Comparison of ENCODE assay signal across 18 mouse cellular contexts in the genomic region with DNA sequence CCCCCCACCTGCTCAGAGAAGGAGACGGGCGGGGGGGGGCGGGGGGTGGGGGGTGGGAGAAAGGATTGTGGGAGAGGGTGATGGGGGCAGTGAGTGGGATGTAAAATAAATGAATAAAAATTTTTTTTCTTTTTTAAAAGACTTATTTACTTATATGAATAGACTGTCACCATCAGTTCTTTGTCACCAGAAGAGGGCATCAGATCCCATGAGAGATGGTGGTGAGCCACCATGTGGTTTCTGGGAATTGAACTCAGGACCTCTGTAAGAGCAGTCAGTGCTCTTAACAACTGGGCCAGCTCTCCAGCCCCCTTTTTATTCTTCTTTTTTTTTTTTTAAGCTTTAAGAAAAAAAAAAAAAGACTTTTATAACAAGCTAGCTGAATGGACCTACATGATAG. TPM values are rescaled to one million over a fixed set of nuclear protein-coding genes. Genes with fewer than 3 reads are reported as not detected.
DNase-seq lines count a peak whose midpoint lies in the region; ATAC-seq and TF ChIP-seq lines count a peak whose summit lies in the region.
"Had no signal": no experiment of that assay in that cellular context is flagged by ENCODE, and none has a peak within 500 bp of the region (broad histone marks: within the 10 kb centered on the region; RNA-seq: fewer than 3 reads in every experiment).

No protein-coding gene starts in this region.

- H3K4me2 ChIP-seq in forebrain, postnatal 0 days (ENCODE audit: low read depth), result no peak overlapping the region
- H3K4me2 ChIP-seq in forebrain, embryonic 14.5 days (ENCODE audit: low read length), result no peak overlapping the region
- H3K4me2 ChIP-seq in liver, embryonic 13.5 days, result peak overlapping the region; percentile 30
- no peak overlapping the region; the same call in 1 of the 2 replicates for H3K4me2 ChIP-seq in liver, embryonic 11.5 days
- H3K4me2 ChIP-seq in liver, postnatal 0 days (ENCODE audit: low read depth, low read length), result no peak overlapping the region
- H3K4me2 ChIP-seq: embryonic facial prominence, embryonic 15.5 days; forebrain, embryonic 12.5 days; hindbrain, embryonic 14.5 days; limb, embryonic 12.5 days had no signal

- no peak overlapping the region for H3K27ac ChIP-seq in forebrain, postnatal 0 days (ENCODE audit: low read depth, low read length)
- H3K27ac ChIP-seq in forebrain, embryonic 14.5 days (ENCODE audit: low read depth, low read length), result no peak overlapping the region
- H3K27ac ChIP-seq in liver, embryonic 13.5 days, result peak overlapping the region; percentile 83
- H3K27ac ChIP-seq in liver, embryonic 11.5 days (ENCODE audit: low read depth, low read length), result no peak overlapping the region
- peak overlapping the region; percentile 55; the same call in 1 of the 2 replicates for H3K27ac ChIP-seq in liver, postnatal 0 days (ENCODE audit: low read depth)
- H3K27ac ChIP-seq: embryonic facial prominence, embryonic 15.5 days; forebrain, embryonic 12.5 days; hindbrain, embryonic 14.5 days; limb, embryonic 12.5 days; midbrain, embryonic 10.5 days had no signal

- no peaks in the 10 kb centered on the region for H3K36me3 ChIP-seq in forebrain, postnatal 0 days (ENCODE audit: insufficient read depth)
- peaks cover 8% of the 10 kb centered on the region for H3K36me3 ChIP-seq in forebrain, embryonic 14.5 days (ENCODE audit: control insufficient read depth, insufficient read depth, low read length)
- H3K36me3 ChIP-seq in liver, embryonic 13.5 days, result peaks cover 61% of the 10 kb centered on the region
- peaks cover 21% of the 10 kb centered on the region for H3K36me3 ChIP-seq in liver, embryonic 11.5 days (ENCODE audit: control insufficient read depth, insufficient read depth, low read length)
- H3K36me3 ChIP-seq in liver, postnatal 0 days (replicated peaks; ENCODE audit: insufficient read depth, low read length), result peaks cover 33% of the 10 kb centered on the region

- 87% methylated on average over 3 of the region's 3 CpGs for WGBS in forebrain, postnatal 0 days
- WGBS in forebrain, embryonic 14.5 days, result 72% methylated on average over 3 of the region's 3 CpGs
- 31% methylated on average over 2 of the region's 3 CpGs for WGBS in liver, embryonic 13.5 days (ENCODE audit: insufficient replicate concordance)
- WGBS in liver, embryonic 11.5 days, result 37% methylated on average over 3 of the region's 3 CpGs
- WGBS in liver, postnatal 0 days (ENCODE audit: insufficient replicate concordance), result 51% methylated on average over 3 of the region's 3 CpGs

- H3K9ac ChIP-seq in forebrain, postnatal 0 days, result no peak overlapping the region
- no peak overlapping the region for H3K9ac ChIP-seq in forebrain, embryonic 14.5 days (ENCODE audit: low read length)
- H3K9ac ChIP-seq in liver, embryonic 13.5 days, result peak overlapping the region; percentile 44; the same call in 1 of the 2 replicates
- no peak overlapping the region for H3K9ac ChIP-seq in liver, embryonic 11.5 days (ENCODE audit: low read depth, low read length)
- H3K9ac ChIP-seq in liver, postnatal 0 days (replicated peaks), result no peak overlapping the region
- H3K9ac ChIP-seq: embryonic facial prominence, embryonic 15.5 days; forebrain, embryonic 12.5 days; hindbrain, embryonic 14.5 days; limb, embryonic 12.5 days had no signal

- H3K4me3 ChIP-seq in forebrain, postnatal 0 days (ENCODE audit: low read depth, low read length), result no peak overlapping the region
- no peak overlapping the region for H3K4me3 ChIP-seq in forebrain, embryonic 14.5 days (ENCODE audit: low read depth, low read length)
- H3K4me3 ChIP-seq in liver, embryonic 13.5 days (replicated peaks), result no peak overlapping the region
- H3K4me3 ChIP-seq in liver, embryonic 11.5 days (ENCODE audit: low read depth, low read length), result no peak overlapping the region
- no peak overlapping the region for H3K4me3 ChIP-seq in liver, postnatal 0 days (ENCODE audit: low read depth, low read length)
- H3K4me3 ChIP-seq: embryonic facial prominence, embryonic 15.5 days; forebrain, embryonic 12.5 days; limb, embryonic 12.5 days; midbrain, embryonic 10.5 days had no signal

- DNase-seq in forebrain, postnatal 0 days, result no peak
- no peak for DNase-seq in forebrain, embryonic 14.5 days (ENCODE audit: low spot score)
- no peak for DNase-seq in liver, embryonic 13.5 days
- DNase-seq in liver, embryonic 11.5 days (ENCODE audit: low spot score), result no peak
- DNase-seq in CD4-positive helper T cell, adult 2 months (ENCODE audit: low read depth, low spot score), result peak; percentile 59
- DNase-seq in liver, postnatal 0 days, result no peak
- no peak for DNase-seq in layer of hippocampus, postnatal 36 days
- no peak for DNase-seq in cerebellum, adult 9-11 months
- DNase-seq: cerebellum, adult 9-10 months; heart, adult 18-20 months; heart, postnatal 14 days; kidney, adult 8-10 months; lung, postnatal 14 days had no signal

- no peak for ATAC-seq in forebrain, postnatal 0 days
- ATAC-seq in forebrain, embryonic 14.5 days, result no peak
- ATAC-seq in liver, embryonic 13.5 days (ENCODE audit: low read depth), result no peak
- no peak for ATAC-seq in liver, embryonic 11.5 days (replicated peaks; ENCODE audit: low FRiP score)
- ATAC-seq in liver, postnatal 0 days, result no peak

- peak; percentile 2; the same call in 1 of the 2 replicates for TF ChIP-seq CTCF in forebrain, postnatal 0 days (IDR thresholded peaks at IDR 0.05; ENCODE audit: low read depth)
- peak; percentile 41 for TF ChIP-seq CTCF in liver, postnatal 0 days (IDR thresholded peaks at IDR 0.05; ENCODE audit: low read depth)

- H3K4me1 ChIP-seq in forebrain, postnatal 0 days (ENCODE audit: insufficient read depth), result peaks cover 6% of the 10 kb centered on the region; the same call in 1 of the 2 replicates
- peaks cover 3% of the 10 kb centered on the region for H3K4me1 ChIP-seq in forebrain, embryonic 14.5 days (ENCODE audit: control insufficient read depth, insufficient read depth, low read length)
- H3K4me1 ChIP-seq in liver, embryonic 13.5 days (replicated peaks), result peaks cover 89% of the 10 kb centered on the region
- peaks cover 34% of the 10 kb centered on the region for H3K4me1 ChIP-seq in liver, embryonic 11.5 days (replicated peaks; ENCODE audit: control insufficient read depth, insufficient read depth, low read length)
- H3K4me1 ChIP-seq in liver, postnatal 0 days (ENCODE audit: insufficient read depth), result peaks cover 44% of the 10 kb centered on the region

- no peaks in the 10 kb centered on the region for H3K27me3 ChIP-seq in forebrain, postnatal 0 days (ENCODE audit: insufficient read depth, low read length)
- H3K27me3 ChIP-seq in forebrain, embryonic 14.5 days (replicated peaks; ENCODE audit: control insufficient read depth, insufficient read depth, low read length), result no peaks in the 10 kb centered on the region
- no peaks in the 10 kb centered on the region for H3K27me3 ChIP-seq in liver, embryonic 13.5 days
- H3K27me3 ChIP-seq in liver, embryonic 11.5 days (replicated peaks; ENCODE audit: control insufficient read depth, insufficient read depth, low read length), result no peaks in the 10 kb centered on the region
- H3K27me3 ChIP-seq in liver, postnatal 0 days (ENCODE audit: insufficient read depth, low read length), result no peaks in the 10 kb centered on the region
- H3K27me3 ChIP-seq: embryonic facial prominence, embryonic 15.5 days; forebrain, embryonic 12.5 days; limb, embryonic 12.5 days had no signal

- no peak for TF ChIP-seq EP300 in liver, postnatal 0 days (IDR thresholded peaks at IDR 0.05; ENCODE audit: low read depth)

- no peaks in the 10 kb centered on the region for H3K9me3 ChIP-seq in forebrain, postnatal 0 days (ENCODE audit: low read length)
- H3K9me3 ChIP-seq in forebrain, embryonic 14.5 days (replicated peaks; ENCODE audit: control insufficient read depth, low read length), result no peaks in the 10 kb centered on the region
- H3K9me3 ChIP-seq in liver, embryonic 13.5 days (replicated peaks), result no peaks in the 10 kb centered on the region
- no peaks in the 10 kb centered on the region for H3K9me3 ChIP-seq in liver, embryonic 11.5 days (ENCODE audit: control insufficient read depth, low read length)
- no peaks in the 10 kb centered on the region for H3K9me3 ChIP-seq in liver, postnatal 0 days (ENCODE audit: low read length)
- H3K9me3 ChIP-seq: embryonic facial prominence, embryonic 15.5 days; forebrain, embryonic 12.5 days; limb, embryonic 12.5 days; midbrain, embryonic 10.5 days had no signal

RNA-seq across cellular contexts. Expression of gene Hectd1, which starts 7.1 kb away (rescaled TPM):
- total RNA-seq in forebrain, postnatal 0 days (2014; rRNA removed), result 70.5 and 93.6 TPM in 2 replicates
- polyA plus RNA-seq in forebrain, postnatal 0 days (2015; fragmentation: Nextera tagmentation; extraction: Ambion mirVana), result 18.2 and 27.6 TPM in 2 replicates
- polyA plus RNA-seq in forebrain, embryonic 14.5 days (2014; fragmentation: Nextera tagmentation; extraction: Ambion mirVana), result 31.1 and 37.1 TPM in 2 replicates
- 29.6 and 32.1 TPM in 2 replicates for polyA plus RNA-seq in liver, embryonic 13.5 days (2015; fragmentation: Nextera tagmentation; extraction: Ambion mirVana)
- polyA plus RNA-seq in liver, embryonic 11.5 days (2014; fragmentation: Nextera tagmentation; extraction: Ambion mirVana), result 59.4 and 60.0 TPM in 2 replicates
- polyA plus RNA-seq in liver, postnatal 0 days (2015; fragmentation: Nextera tagmentation; extraction: Ambion mirVana), result 18.2 and 20.6 TPM in 2 replicates
- total RNA-seq in layer of hippocampus, postnatal 36 days (2021), result 10 to 100 TPM; 84.0 to 85.7 TPM

Comparison
In these comparisons a context has a peak if more than half of its experiments do, and no peak if none do; other contexts are left out.
1. H3K27ac ChIP-seq: peak in liver, embryonic 13.5 days (single experiment) and liver, postnatal 0 days (single experiment); none in forebrain, postnatal 0 days (single experiment), forebrain, embryonic 14.5 days (single experiment) and liver, embryonic 11.5 days (single experiment).